Mouse (Mus musculus): ENCODE data around the gene Kcna7. TPM values are rescaled to one million over a fixed set of nuclear protein-coding genes. Genes with fewer than 3 reads are reported as not detected.

Gene Kcna7
- total and polyA plus RNA-seq, 3 experiments = 0.16 to 3.2 (median 0.39) TPM

GRCm38 (mm10) chr7:45369022-45369745 is 36.3 kb upstream of the Kcna7 start:
- in situ Hi-C loops (cut with MboI; ENCODE audit: low pct_ligation_motif_present, low pct_unique_long_range_greater_than_20kb, low sequenced_read_pairs) = no loop called here
- no peak for DNase-seq (ENCODE audit: extremely low read depth)
- Histone ChIP-seq H3K9ac (ENCODE audit: insufficient read depth, low read depth) (no peak overlapping the region), H3K9me3 (replicated peaks; ENCODE audit: low read length) (no peaks in the 10 kb centered on the region), H3K27ac (ENCODE audit: insufficient read depth, low read depth) (no peak overlapping the region), H3K4me1 (ENCODE audit: control insufficient read depth in 1 of 2, insufficient read depth in 2 of 2) (peaks cover 6 to 16% of the 10 kb centered on the region in 2 experiments), H3K4me2 (ENCODE audit: insufficient read depth, low read depth, poor library complexity, severe bottlenecking) (no peak overlapping the region), H3K4me3 (replicated peaks in 1 of 3; ENCODE audit: low read depth in 2 of 3, low read length in 2 of 3, poor library complexity in 1 of 3) (no peak overlapping the region), H3K79me2 (replicated peaks; ENCODE audit: control insufficient read depth, extremely low read depth, insufficient read depth, poor library complexity, severe bottlenecking) (no peaks in the 10 kb centered on the region), H3K27me3 (replicated peaks) (peaks cover 23% of the 10 kb centered on the region), H3K36me3 (replicated peaks in 1 of 2; ENCODE audit: control insufficient read depth in 1 of 2, insufficient read depth in 1 of 2, low read length in 1 of 2) (peaks cover 29 to 58% of the 10 kb centered on the region in 2 experiments)
- dilution Hi-C loops (cut with MboI; ENCODE audit: extremely low pct_ligation_motif_present, extremely low pct_unique_long_range_greater_than_20kb, low sequenced_read_pairs) = no loop called here
- TF ChIP-seq HCFC1 (IDR thresholded peaks at IDR 0.05; ENCODE audit: low read depth, low read length) = no peak
- TF ChIP-seq KAT2A (IDR thresholded peaks at IDR 0.05; ENCODE audit: insufficient replicate concordance, low read length) = no peak
- TF ChIP-seq CHD1 (IDR thresholded peaks at IDR 0.05; ENCODE audit: low read depth, low read length) = no peak
- no peak for TF ChIP-seq JUN (IDR thresholded peaks at IDR 0.05; ENCODE audit: insufficient read depth, low read depth, low read length)
- TF ChIP-seq ELF1 (IDR thresholded peaks at IDR 0.05; ENCODE audit: low read depth, low read length) = no peak
- no peak for TF ChIP-seq POLR2AphosphoS2 (IDR thresholded peaks at IDR 0.05; ENCODE audit: low read depth, low read length)
- no peak for TF ChIP-seq NELFE (IDR thresholded peaks at IDR 0.05; ENCODE audit: low read depth, low read length)
- no peak for TF ChIP-seq USF2 (conservative IDR thresholded peaks at IDR 0.05; ENCODE audit: low read depth, low read length)
- no peak for TF ChIP-seq ZNF384 (IDR thresholded peaks at IDR 0.05; ENCODE audit: low read depth, low read length)
- no peak for TF ChIP-seq SIN3A (IDR thresholded peaks at IDR 0.05; ENCODE audit: low read length)
- TF ChIP-seq IRF4 (IDR thresholded peaks at IDR 0.05; ENCODE audit: low read depth, low read length) = no peak
- no peak for TF ChIP-seq CHD2 (IDR thresholded peaks at IDR 0.05; ENCODE audit: low read length)
- no peak for TF ChIP-seq ZKSCAN1 (IDR thresholded peaks at IDR 0.05; ENCODE audit: borderline replicate concordance, low read depth, low read length)
- TF ChIP-seq ZC3H11A (IDR thresholded peaks at IDR 0.05; ENCODE audit: low read depth, low read length) = no peak
- TF ChIP-seq TCF12 (IDR thresholded peaks at IDR 0.05; ENCODE audit: low read depth, low read length) = no peak
- TF ChIP-seq RCOR1 (conservative IDR thresholded peaks at IDR 0.05; ENCODE audit: low read depth, low read length) = no peak
- no peak for TF ChIP-seq POLR2A (IDR thresholded peaks at IDR 0.05; ENCODE audit: low read depth, low read length)
- TF ChIP-seq MAFK (IDR thresholded peaks at IDR 0.05; ENCODE audit: insufficient replicate concordance, low read length) = no peak

- Histone ChIP-seq H3K4me3 (replicated peaks in 1 of 3; ENCODE audit: low read depth in 2 of 3, low read length in 2 of 3, poor library complexity in 1 of 3) (no peak overlapping the region), H3K27ac (ENCODE audit: insufficient read depth, low read depth) (no peak overlapping the region), H3K79me2 (replicated peaks; ENCODE audit: control insufficient read depth, extremely low read depth, insufficient read depth, poor library complexity, severe bottlenecking) (no peaks in the 10 kb centered on the region), H3K4me1 (ENCODE audit: control insufficient read depth in 1 of 2, insufficient read depth in 2 of 2) (peaks cover 6 to 16% of the 10 kb centered on the region in 2 experiments), H3K4me2 (ENCODE audit: insufficient read depth, low read depth, poor library complexity, severe bottlenecking) (no peak overlapping the region), H3K27me3 (replicated peaks) (peaks cover 17% of the 10 kb centered on the region), H3K9me3 (replicated peaks; ENCODE audit: low read length) (no peaks in the 10 kb centered on the region), H3K9ac (ENCODE audit: insufficient read depth, low read depth) (no peak overlapping the region), H3K36me3 (replicated peaks in 1 of 2; ENCODE audit: control insufficient read depth in 1 of 2, insufficient read depth in 1 of 2, low read length in 1 of 2) (peaks cover 34 to 64% of the 10 kb centered on the region in 2 experiments)
- in situ Hi-C loops (cut with MboI; ENCODE audit: low pct_ligation_motif_present, low pct_unique_long_range_greater_than_20kb, low sequenced_read_pairs) = no loop called here
- no peak for TF ChIP-seq CHD2 (IDR thresholded peaks at IDR 0.05; ENCODE audit: low read length)
- no peak for TF ChIP-seq POLR2A (IDR thresholded peaks at IDR 0.05; ENCODE audit: low read depth, low read length)
- no peak for TF ChIP-seq MAX (IDR thresholded peaks at IDR 0.05; ENCODE audit: low read length)
- TF ChIP-seq EP300 (IDR thresholded peaks at IDR 0.05; ENCODE audit: low read length) = no peak
- TF ChIP-seq JUND (conservative IDR thresholded peaks at IDR 0.05; ENCODE audit: low read depth, low read length) = no peak
- no peak for TF ChIP-seq ZKSCAN1 (IDR thresholded peaks at IDR 0.05; ENCODE audit: borderline replicate concordance, low read depth, low read length)
- no peak for TF ChIP-seq ELF1 (IDR thresholded peaks at IDR 0.05; ENCODE audit: low read depth, low read length)
- no peak for TF ChIP-seq MAFK (IDR thresholded peaks at IDR 0.05; ENCODE audit: insufficient replicate concordance, low read length)
- dilution Hi-C loops (cut with MboI; ENCODE audit: extremely low pct_ligation_motif_present, extremely low pct_unique_long_range_greater_than_20kb, low sequenced_read_pairs) = no loop called here
- DNase-seq (ENCODE audit: extremely low read depth) = no peak
These were observed 35.5 kb upstream of the Kcna7 start for GRCm38 (mm10) chr7:45369836-45370474.
